Comparison of ENCODE assay signal across 14 mouse cellular contexts in genomic region chr11:121433397-121433796, GRCm38 (mm10). TPM values are rescaled to one million over a fixed set of nuclear protein-coding genes. Genes with fewer than 3 reads are reported as not detected.
DNase-seq lines count a peak whose midpoint lies in the region; ATAC-seq and TF ChIP-seq lines count a peak whose summit lies in the region.
"Had no signal": no experiment of that assay in that cellular context is flagged by ENCODE, and none has a peak within 500 bp of the region (broad histone marks: within the 10 kb centered on the region; RNA-seq: fewer than 3 reads in every experiment).

No protein-coding gene starts in this region.

- TF ChIP-seq POLR2A in lung, adult 2 months (IDR thresholded peaks at IDR 0.05; ENCODE audit: borderline replicate concordance, extremely low read depth, low read depth, low read length): no peak
- no peak for TF ChIP-seq POLR2A in spleen, adult 2 months (IDR thresholded peaks at IDR 0.05; ENCODE audit: low read depth, low read length)

- no peak overlapping the region; the same call in 1 of the 2 replicates for H3K4me2 ChIP-seq in lung, embryonic 14.5 days

- no peak overlapping the region for H3K9ac ChIP-seq in lung, embryonic 14.5 days

- peak overlapping the region; percentile 87 for H3K27ac ChIP-seq in gastrocnemius, adult 2 months
- peak overlapping the region; percentile 4; the same call in 1 of the 2 replicates for H3K27ac ChIP-seq in lung, embryonic 14.5 days (ENCODE audit: low read depth)
- H3K27ac ChIP-seq in spleen, adult 2 months (ENCODE audit: insufficient read depth, low read length): peak overlapping the region; percentile 13; the same call in 1 of the 2 replicates
- H3K27ac ChIP-seq: forebrain, embryonic 15.5 days had no signal

- H3K4me1 ChIP-seq in lung, embryonic 14.5 days (ENCODE audit: insufficient read depth): peaks cover 4% of the 10 kb centered on the region; the same call in 1 of the 2 replicates
- peaks cover 4% of the 10 kb centered on the region; the same call in 1 of the 2 replicates for H3K4me1 ChIP-seq in lung, adult 2 months (ENCODE audit: control insufficient read depth, insufficient read depth, low read length)
- H3K4me1 ChIP-seq in spleen, adult 2 months (ENCODE audit: control insufficient read depth, insufficient read depth, insufficient read length): peaks cover 3% of the 10 kb centered on the region; the same call in 1 of the 2 replicates

- peaks cover 11% of the 10 kb centered on the region for H3K36me3 ChIP-seq in lung, embryonic 14.5 days (ENCODE audit: insufficient read depth)
- peaks cover 4% of the 10 kb centered on the region; the same call in 1 of the 2 replicates for H3K36me3 ChIP-seq in spleen, adult 2 months (ENCODE audit: control insufficient read depth, insufficient read depth, low read length)

- peak; percentile 44; the same call in 1 of the 2 replicates for ATAC-seq in lung, embryonic 14.5 days (ENCODE audit: insufficient read depth)

- intact Hi-C loops in gastrocnemius, adult 2 months (cut with DNase I): no loop called here
- intact Hi-C loops in gastrocnemius, postnatal 36 days (cut with DNase I): no loop called here

- 67% methylated on average over 4 of the region's 4 CpGs for WGBS in lung, embryonic 14.5 days
- WGBS in lung, adult 2 months: 75% methylated on average over 4 of the region's 4 CpGs
- 86% methylated on average over 4 of the region's 4 CpGs for WGBS in spleen, adult 2 months

- H3K9me3 ChIP-seq in lung, embryonic 14.5 days (ENCODE audit: low read depth, low read length): no peaks in the 10 kb centered on the region
- H3K9me3 ChIP-seq: forebrain, embryonic 15.5 days had no signal

- H3K27me3 ChIP-seq in lung, embryonic 14.5 days (ENCODE audit: insufficient read depth, low read length): no peaks in the 10 kb centered on the region
- no peaks in the 10 kb centered on the region for H3K27me3 ChIP-seq in spleen, adult 2 months (ENCODE audit: control insufficient read depth, insufficient read depth, low read length)
- H3K27me3 ChIP-seq: forebrain, embryonic 15.5 days had no signal

- no peak overlapping the region for H3K4me3 ChIP-seq in gastrocnemius, adult 2 months
- H3K4me3 ChIP-seq in lung, embryonic 14.5 days (ENCODE audit: low read depth, low read length): no peak overlapping the region
- no peak overlapping the region for H3K4me3 ChIP-seq in lung, adult 2 months (replicated peaks; ENCODE audit: extremely low read depth, low read depth, low read length)
- no peak overlapping the region for H3K4me3 ChIP-seq in spleen, adult 2 months (ENCODE audit: extremely low read depth, insufficient read depth, insufficient read length)

- DNase-seq in gastrocnemius, adult 2 months: no peak
- DNase-seq in gastrocnemius, postnatal 36 days: no peak
- DNase-seq in lung, embryonic 14.5 days: no peak
- DNase-seq in lung, adult 2 months: no peak
- peak; percentile 83 for DNase-seq in liver
- DNase-seq in spleen, adult 2 months (ENCODE audit: low read depth in 1 of 2, low spot score in 2 of 2): no peak
- no peak for DNase-seq in ovary, postnatal 14 days (ENCODE audit: low spot score)
- DNase-seq in yolk sac, embryonic 10.5 days (ENCODE audit: low spot score): no peak
- DNase-seq: adrenal gland, postnatal 36 days; cerebellum, adult 8-10 months; left cerebral cortex, postnatal 4 days; lung, postnatal 10 days; thymus, postnatal 25 days had no signal

- TF ChIP-seq CTCF in gastrocnemius, adult 2 months (IDR thresholded peaks at IDR 0.05): no peak
- no peak for TF ChIP-seq CTCF in lung, embryonic 14.5 days (IDR thresholded peaks at IDR 0.05; ENCODE audit: low read depth)
- no peak for TF ChIP-seq CTCF in lung, adult 2 months (IDR thresholded peaks at IDR 0.05; ENCODE audit: insufficient read depth, low read length)
- no peak for TF ChIP-seq CTCF in spleen, adult 2 months (IDR thresholded peaks at IDR 0.05; ENCODE audit: extremely low read depth, insufficient read depth, insufficient read length, insufficient replicate concordance)

RNA-seq across cellular contexts. Expression of gene Fn3k, which starts 1.3 kb away (rescaled TPM):
- total RNA-seq in gastrocnemius, adult 2 months (2021): 10 to 100 TPM; 17.6 to 20.6 TPM
- 10 to 100 TPM; 14.4 to 17.6 TPM for total RNA-seq in gastrocnemius, postnatal 36 days (2021)
- polyA plus RNA-seq in lung, embryonic 14.5 days (2014; fragmentation: Nextera tagmentation; extraction: Ambion mirVana): 0.23 and 0.33 TPM in 2 replicates
- 1.7 and 3.3 TPM in 2 replicates for polyA plus RNA-seq in lung, adult 2 months (2012; rRNA removed)
- 5.9 and 7.4 TPM in 2 replicates for polyA plus RNA-seq in spleen, adult 2 months (2012; rRNA removed)

RNA-seq across cellular contexts. Expression of gene Fn3krp, which starts 12.2 kb away (rescaled TPM):
- 1 to 10 TPM; 3.7 to 4.8 TPM for total RNA-seq in gastrocnemius, adult 2 months (2021)
- total RNA-seq in gastrocnemius, postnatal 36 days (2021): 1 to 10 TPM; 3.2 to 3.6 TPM
- 5.6 TPM in 2 replicates for polyA plus RNA-seq in lung, embryonic 14.5 days (2014; fragmentation: Nextera tagmentation; extraction: Ambion mirVana)
- 6.1 and 9.0 TPM in 2 replicates for polyA plus RNA-seq in lung, adult 2 months (2012; rRNA removed)
- 6.5 and 7.4 TPM in 2 replicates for polyA plus RNA-seq in spleen, adult 2 months (2012; rRNA removed)

RNA-seq across cellular contexts. Expression of gene Tbcd, which starts 18.4 kb away (rescaled TPM):
- 10 to 100 TPM; 13.8 to 14.8 TPM for total RNA-seq in gastrocnemius, adult 2 months (2021)
- 10 to 100 TPM; 12.5 to 12.7 TPM for total RNA-seq in gastrocnemius, postnatal 36 days (2021)
- 36.8 and 41.3 TPM in 2 replicates for polyA plus RNA-seq in lung, embryonic 14.5 days (2014; fragmentation: Nextera tagmentation; extraction: Ambion mirVana)
- 39.0 and 51.3 TPM in 2 replicates for polyA plus RNA-seq in lung, adult 2 months (2012; rRNA removed)
- 38.0 and 44.7 TPM in 2 replicates for polyA plus RNA-seq in spleen, adult 2 months (2012; rRNA removed)

RNA-seq across cellular contexts. Expression of gene Rab40b, which starts 45.3 kb away (rescaled TPM):
- 10 to 100 TPM in 1 of 2 experiments, 1 to 10 TPM in 1; 9.9 to 11.8 TPM for total RNA-seq in gastrocnemius, adult 2 months (2021)
- 10 to 100 TPM in 1 of 2 experiments, 1 to 10 TPM in 1; 6.0 to 16.3 TPM for total RNA-seq in gastrocnemius, postnatal 36 days (2021)
- polyA plus RNA-seq in lung, embryonic 14.5 days (2014; fragmentation: Nextera tagmentation; extraction: Ambion mirVana): 3.0 and 4.7 TPM in 2 replicates
- 2.4 and 2.7 TPM in 2 replicates for polyA plus RNA-seq in lung, adult 2 months (2012; rRNA removed)
- 0.67 and 0.83 TPM in 2 replicates for polyA plus RNA-seq in spleen, adult 2 months (2012; rRNA removed)

Comparison
In these comparisons a context has a peak if more than half of its experiments do, and no peak if none do; other contexts are left out.
1. H3K27ac ChIP-seq: peak in every context shown above with its lines; median percentile 87 in gastrocnemius, adult 2 months; 13 in spleen, adult 2 months; 4 in lung, embryonic 14.5 days.